Mouse (Mus musculus) CH12.LX (cell line): Measurements from ENCODE around the gene 1500015O10Rik.

Experiments used
- CTCF ChIP-seq, 2 experiments: IDR thresholded peaks in 1 of 2; conservative IDR thresholded peaks in 1 of 2; 2 replicates each; pipeline ENCODE4 v1.5.1; 2011 to 2012; ENCODE audit warnings: low read depth in 2 of 2, low read length in 2 of 2, improper control_type of control experiment in 1 of 2, inconsistent platforms in 1 of 2, mild to moderate bottlenecking in 1 of 2, moderate library complexity in 1 of 2
- E2F4 ChIP-seq: IDR thresholded peaks from 2 replicates; pipeline ENCODE4 v1.6.1; 2011; ENCODE audit warnings: low read depth, low read length, improper control_type of control experiment; ENCODE audit not compliant: insufficient replicate concordance
- EP300 ChIP-seq: IDR thresholded peaks from 2 replicates; pipeline ENCODE4 v1.6.1; 2011; ENCODE audit warnings: low read length, improper control_type of control experiment
- USF2 ChIP-seq: conservative IDR thresholded peaks from 2 replicates; pipeline ENCODE4 v1.6.1; 2011; ENCODE audit warnings: low read depth, low read length, improper control_type of control experiment
- ZNF384 ChIP-seq: IDR thresholded peaks from 2 replicates; pipeline ENCODE4 v1.6.1; 2012; ENCODE audit warnings: low read depth, low read length, improper control_type of control experiment, inconsistent platforms

DNA sequence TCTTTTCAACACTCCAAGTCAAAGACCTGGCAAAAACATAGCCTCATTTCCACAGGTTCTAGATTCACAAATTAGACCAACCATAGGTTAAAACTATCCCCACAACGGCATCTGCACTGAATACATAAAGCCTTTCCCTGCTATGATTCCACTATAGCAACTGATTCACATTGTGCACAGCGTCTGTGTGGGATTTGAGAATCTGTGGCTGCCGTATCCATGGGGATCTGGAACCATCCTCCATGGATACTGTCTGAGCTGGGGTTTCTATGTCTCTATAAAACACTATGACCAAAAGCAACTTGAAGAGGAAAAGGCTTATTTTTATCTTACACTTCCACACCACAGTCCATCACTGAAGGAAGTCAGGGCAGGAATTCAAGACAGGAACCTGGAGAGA is 52.3 kb downstream of the 1500015O10Rik start:
- TF ChIP-seq E2F4 (no peak), EP300 (no peak), USF2 (no peak), CTCF (conservative IDR thresholded peaks at IDR 0.05 in 1 of 2, IDR thresholded peaks at IDR 0.05 in 1 of 2; ENCODE audit: low read depth in 2 of 2, low read length in 2 of 2) (no peak), ZNF384 (no peak)
